Mouse (Mus musculus): ENCODE results near the gene Nomo1. TPM values are rescaled to one million over a fixed set of nuclear protein-coding genes. Genes with fewer than 3 reads are reported as not detected.

Gene Nomo1
- total RNA-seq, 2 experiments from 2014 or later = 99.7 to 107 TPM

GRCm38 (mm10) chr7:46045882-46046281 lies 12.4 kb downstream of the Nomo1 start:
- no peak for DNase-seq (ENCODE audit: low spot score in 2 of 2)

- no peak for DNase-seq (ENCODE audit: low spot score in 2 of 2)
Measured at GRCm38 (mm10) chr7:46047873-46048562, 14.5 kb downstream of the Nomo1 start.

GRCm38 (mm10) chr7:46049981-46050380 lies 16.5 kb downstream of the Nomo1 start:
- no peak for DNase-seq (ENCODE audit: low spot score in 2 of 2)

GRCm38 (mm10) chr7:46052161-46052821 lies 18.8 kb downstream of the Nomo1 start:
- peak in 1 of 2 experiments; percentile 14 for DNase-seq (ENCODE audit: low spot score in 2 of 2)

- no peak for DNase-seq (ENCODE audit: low spot score in 2 of 2)
Measured at GRCm38 (mm10) chr7:46053566-46053965, 20.1 kb downstream of the Nomo1 start.

GRCm38 (mm10) chr7:46058882-46059281 lies 25.4 kb downstream of the Nomo1 start:
- DNase-seq (ENCODE audit: low spot score in 2 of 2) = no peak

- DNase-seq (ENCODE audit: low spot score in 2 of 2) = no peak
Measured at GRCm38 (mm10) chr7:46060688-46061087, 27.2 kb downstream of the Nomo1 start.

- no peak for DNase-seq (ENCODE audit: low spot score in 2 of 2)
Measured at GRCm38 (mm10) chr7:46061614-46062013, 28.1 kb downstream of the Nomo1 start.

- DNase-seq (ENCODE audit: low spot score in 2 of 2) = no peak
Measured at GRCm38 (mm10) chr7:46063296-46063695, 29.8 kb downstream of the Nomo1 start.

- DNase-seq (ENCODE audit: low spot score in 2 of 2) = no peak
Measured at GRCm38 (mm10) chr7:46068831-46069230, 35.3 kb downstream of the Nomo1 start.

GRCm38 (mm10) chr7:46076844-46077243 lies 43.3 kb downstream of the Nomo1 start:
- DNase-seq (ENCODE audit: low spot score in 2 of 2) = no peak

GRCm38 (mm10) chr7:46077675-46078074 lies 44.2 kb downstream of the Nomo1 start:
- DNase-seq (ENCODE audit: low spot score in 2 of 2) = peak in 1 of 2 experiments; percentile 24

- no peak for DNase-seq (ENCODE audit: low spot score in 2 of 2)
Measured at GRCm38 (mm10) chr7:46084024-46084423, 50.5 kb downstream of the Nomo1 start.

- DNase-seq (ENCODE audit: low spot score in 2 of 2) = no peak
Measured at GRCm38 (mm10) chr7:46084839-46085513, 51.5 kb downstream of the Nomo1 start.

- DNase-seq (ENCODE audit: low spot score in 2 of 2) = no peak
Measured at GRCm38 (mm10) chr7:46086378-46086777, 52.9 kb downstream of the Nomo1 start.

GRCm38 (mm10) chr7:46088241-46088640 lies 54.7 kb downstream of the Nomo1 start:
- DNase-seq (ENCODE audit: low spot score in 2 of 2) = no peak

GRCm38 (mm10) chr7:46092803-46093202 lies 59.3 kb downstream of the Nomo1 start:
- no peak for DNase-seq (ENCODE audit: low spot score in 2 of 2)

- DNase-seq (ENCODE audit: low spot score in 2 of 2) = peak in 1 of 2 experiments; percentile 82
Measured at GRCm38 (mm10) chr7:46096136-46096535, 62.6 kb downstream of the Nomo1 start.

GRCm38 (mm10) chr7:46097319-46097783 lies 63.9 kb downstream of the Nomo1 start:
- no peak for DNase-seq (ENCODE audit: low spot score in 2 of 2)

- no peak for DNase-seq (ENCODE audit: low spot score in 2 of 2)
Measured at GRCm38 (mm10) chr7:46098221-46098918, 64.9 kb downstream of the Nomo1 start.

GRCm38 (mm10) chr7:46098919-46099286 lies 65.4 kb downstream of the Nomo1 start:
- DNase-seq (ENCODE audit: low spot score in 2 of 2) = no peak

- no peak for DNase-seq (ENCODE audit: low spot score in 2 of 2)
Measured at GRCm38 (mm10) chr7:46099682-46100081, 66.2 kb downstream of the Nomo1 start.
